Mouse (Mus musculus) E14TG2a.4 (cell line): Measurements from ENCODE around the gene Ccr4.

Experiments used
- H3K27me3 ChIP-seq: 2 replicates; pipeline ENCODE4 v1.6.1; 2014; ENCODE audit warnings: low read length, control low read depth; ENCODE audit not compliant: insufficient read depth
- H3K36me3 ChIP-seq: 2 replicates; pipeline ENCODE4 v1.6.1; 2014; ENCODE audit warnings: low read length, control low read depth; ENCODE audit not compliant: insufficient read depth
- H3K4me1 ChIP-seq: replicated peaks from 2 replicates; pipeline ENCODE4 v1.6.1; 2014; ENCODE audit warnings: low read depth, low read length, control low read depth
- H3K4me3 ChIP-seq: replicated peaks from 2 replicates; pipeline ENCODE4 v1.5.1; 2014; ENCODE audit warnings: mild to moderate bottlenecking, low read length
- H3K9me3 ChIP-seq: 2 replicates; pipeline ENCODE4 v1.6.1; 2014; ENCODE audit warnings: low read length, control low read depth
- CTCF ChIP-seq: conservative IDR thresholded peaks from 2 replicates; pipeline ENCODE4 v1.5.1; 2014; ENCODE audit warnings: low read length
- NANOG ChIP-seq: IDR thresholded peaks from 2 replicates; pipeline ENCODE4 v1.6.1; 2014; ENCODE audit warnings: borderline replicate concordance, low read length, mixed read lengths
- POU5F1 ChIP-seq: IDR thresholded peaks from 2 replicates; pipeline ENCODE4 v1.6.1; 2014; ENCODE audit warnings: low read length, borderline replicate concordance

Ccr4 gene

DNA sequence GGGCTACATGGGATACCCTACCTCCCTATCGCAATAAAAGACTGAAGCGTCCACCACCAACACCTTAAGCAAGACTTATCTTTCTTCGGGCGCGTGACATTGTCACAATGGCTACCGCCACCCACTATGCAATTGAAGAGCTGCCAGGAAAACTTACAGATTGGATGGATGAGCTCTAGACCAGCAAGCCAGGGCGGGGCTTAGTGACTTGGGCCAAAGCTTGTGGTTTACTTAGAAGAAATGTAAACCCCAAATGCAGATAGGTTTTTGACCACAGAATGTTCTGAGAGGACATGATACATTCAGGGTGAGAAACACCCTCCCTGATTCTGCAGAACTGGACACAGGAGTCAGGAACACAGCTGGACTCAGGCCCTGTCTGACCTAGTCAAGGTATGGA lies 3.6 kb downstream of the Ccr4 start:
- Histone ChIP-seq H3K4me3 (peak overlapping the region; percentile 24; the same call in 1 of the 2 replicates), H3K4me1 (peaks cover 73% of the 10 kb centered on the region), H3K27me3 (no peaks in the 10 kb centered on the region), H3K9me3 (no peaks in the 10 kb centered on the region), H3K36me3 (peaks cover 20% of the 10 kb centered on the region)
- TF ChIP-seq NANOG (no peak), POU5F1 (no peak), CTCF (no peak)

DNA sequence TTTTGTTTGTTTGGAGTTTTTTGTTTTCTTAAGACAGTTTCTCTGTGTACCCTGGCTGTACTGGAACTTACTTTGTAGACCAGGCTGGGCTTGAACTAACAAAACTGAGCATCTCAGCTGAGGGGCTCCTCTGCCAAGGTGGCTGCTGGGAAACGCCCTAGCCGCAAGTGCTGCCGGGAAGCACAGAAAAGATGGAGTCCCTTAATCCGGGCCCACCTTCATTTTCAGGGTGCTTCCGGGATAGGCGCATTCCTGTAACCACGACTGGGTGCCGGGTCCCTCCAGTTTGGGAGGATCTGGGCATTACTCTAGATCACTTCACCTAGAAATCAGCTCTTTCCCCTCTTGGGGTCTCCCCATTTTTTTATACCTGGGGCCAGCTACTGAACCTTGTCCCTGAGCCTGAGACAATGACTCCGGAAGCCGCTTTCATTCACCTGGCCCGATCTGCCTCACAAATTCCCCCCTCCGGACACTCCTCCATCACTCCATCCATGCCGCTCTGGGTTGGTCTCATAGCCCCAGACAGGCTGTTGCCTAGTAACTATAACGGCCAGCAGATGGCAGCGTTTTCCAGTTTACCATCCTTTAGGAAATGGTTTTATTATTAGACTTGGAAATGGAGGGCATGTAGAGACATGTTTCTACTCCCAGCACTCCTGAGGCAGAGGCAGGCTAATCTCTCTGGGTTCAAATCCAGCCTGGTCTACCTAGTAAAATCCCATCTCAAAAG lies 4.8 kb downstream of the Ccr4 start:
- H3K36me3 ChIP-seq: peaks cover 8% of the 10 kb centered on the region
- no peaks in the 10 kb centered on the region for H3K27me3 ChIP-seq
- TF ChIP-seq NANOG (no peak), CTCF (peak; percentile 68)
- peaks cover 71% of the 10 kb centered on the region for H3K4me1 ChIP-seq
- H3K9me3 ChIP-seq: no peaks in the 10 kb centered on the region
- H3K4me3 ChIP-seq: peak overlapping the region; percentile 60

DNA sequence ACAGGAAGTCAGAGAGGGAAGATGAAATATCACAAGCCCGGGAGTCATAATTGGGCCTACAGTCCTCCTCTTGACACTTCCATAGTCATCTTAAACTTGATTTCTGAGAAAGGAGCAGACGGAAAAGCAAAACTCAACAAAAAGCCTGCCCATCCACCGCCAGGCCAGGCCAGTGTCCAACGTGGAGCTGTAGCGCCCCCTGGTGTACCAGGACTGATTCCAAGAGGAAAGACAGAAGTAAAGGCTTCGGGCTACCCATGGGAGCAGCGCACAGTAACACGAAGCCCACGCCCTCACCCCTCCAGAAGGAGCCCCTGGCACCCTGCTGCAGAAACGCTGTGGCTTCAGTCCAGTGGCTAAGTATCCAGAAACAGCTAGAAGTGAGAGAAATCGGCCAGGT lies 6.5 kb downstream of the Ccr4 start:
- no peaks in the 10 kb centered on the region for H3K36me3 ChIP-seq
- H3K9me3 ChIP-seq: no peaks in the 10 kb centered on the region
- peak overlapping the region; percentile 57 for H3K4me3 ChIP-seq
- H3K27me3 ChIP-seq: no peaks in the 10 kb centered on the region
- H3K4me1 ChIP-seq: peaks cover 61% of the 10 kb centered on the region
- TF ChIP-seq POU5F1 (no peak), CTCF (peak; percentile 76)

DNA sequence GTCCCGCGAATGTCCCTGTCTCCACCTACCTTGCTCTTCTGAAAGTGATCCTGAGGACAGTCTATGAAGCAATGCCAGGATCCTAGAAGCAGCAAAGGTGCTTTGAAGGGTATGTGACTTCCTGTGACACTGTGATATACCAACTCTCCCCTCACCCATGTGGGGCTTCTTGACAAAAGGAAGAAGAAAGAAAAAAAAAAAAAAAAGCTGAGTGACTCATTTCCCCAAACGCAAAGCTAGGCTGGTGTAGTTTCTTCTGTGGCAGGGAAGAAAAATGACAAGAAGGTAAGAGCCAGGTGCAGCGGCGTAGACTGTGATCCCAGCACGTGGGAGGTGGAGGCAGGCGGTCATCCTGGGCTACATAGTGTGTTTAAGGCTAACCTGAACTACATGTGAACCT lies 8.2 kb downstream of the Ccr4 start:
- no peaks in the 10 kb centered on the region for H3K9me3 ChIP-seq
- H3K4me1 ChIP-seq: peaks cover 57% of the 10 kb centered on the region
- H3K27me3 ChIP-seq: no peaks in the 10 kb centered on the region
- no peak for TF ChIP-seq POU5F1
- no peak for TF ChIP-seq NANOG
- TF ChIP-seq CTCF: no peak
- H3K4me3 ChIP-seq: no peak overlapping the region
- no peaks in the 10 kb centered on the region for H3K36me3 ChIP-seq

DNA sequence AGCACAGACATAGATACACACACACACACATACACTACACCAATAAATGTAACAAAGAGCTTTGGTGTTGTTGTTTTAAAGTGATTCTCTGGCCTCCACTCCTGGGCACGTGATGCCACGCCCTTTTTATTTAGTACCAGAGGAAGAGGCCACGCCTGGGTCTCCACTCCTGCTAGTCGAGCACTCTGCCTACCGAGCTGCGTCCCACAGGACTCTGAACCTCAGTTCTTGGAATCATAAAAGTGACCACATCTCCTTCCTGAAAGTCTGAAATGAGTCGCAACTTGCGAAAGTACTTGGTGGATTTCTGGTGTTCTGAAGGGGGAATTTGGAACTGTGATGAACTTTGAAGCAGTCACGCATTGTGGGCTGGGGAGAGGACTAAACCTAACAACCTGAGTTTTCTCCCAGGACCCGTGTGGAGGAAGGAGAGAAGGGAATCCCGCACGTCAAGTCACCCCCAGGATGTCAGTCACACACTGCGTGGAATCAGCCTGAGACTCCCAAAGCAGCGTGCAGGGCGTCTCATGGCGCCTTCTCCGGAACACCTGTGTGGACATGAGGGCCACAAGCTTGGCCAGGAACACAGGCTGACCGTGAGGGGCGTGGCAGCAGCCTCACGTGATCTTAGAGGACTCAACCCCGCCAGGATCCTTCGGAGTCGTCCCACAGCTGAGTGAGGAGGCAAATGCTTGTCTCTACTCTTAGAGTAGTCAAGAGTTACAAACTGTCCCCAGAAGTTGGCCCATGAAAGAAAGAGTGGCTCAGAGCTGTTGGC lies 17.0 kb downstream of the Ccr4 start:
- Histone ChIP-seq H3K9me3 (no peaks in the 10 kb centered on the region), H3K27me3 (no peaks in the 10 kb centered on the region), H3K4me3 (peak overlapping the region; percentile 37; the same call in 1 of the 2 replicates), H3K4me1 (peaks cover 53% of the 10 kb centered on the region), H3K36me3 (no peaks in the 10 kb centered on the region)
- TF ChIP-seq POU5F1: no peak
- no peak for TF ChIP-seq CTCF
- TF ChIP-seq NANOG: no peak

DNA sequence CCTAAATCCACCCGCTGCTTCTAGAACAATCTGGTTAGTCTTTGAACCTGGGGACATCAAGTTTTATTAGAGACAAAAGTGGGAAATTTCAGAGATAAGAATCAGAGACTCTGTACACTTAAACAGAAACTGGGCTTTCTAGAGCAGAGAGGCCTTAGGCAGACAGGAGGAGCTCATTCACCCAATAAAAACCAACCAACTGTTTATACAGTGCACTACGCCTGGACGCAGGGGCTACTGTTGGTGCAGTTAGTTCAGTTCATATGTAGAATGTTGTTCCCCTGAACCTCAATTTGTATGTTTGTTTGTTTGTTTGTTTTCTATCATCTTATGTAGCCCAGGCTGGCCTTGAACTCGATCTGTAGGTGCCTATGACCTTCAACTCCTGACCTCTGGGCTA lies 17.9 kb downstream of the Ccr4 start:
- TF ChIP-seq CTCF (no peak), NANOG (no peak), POU5F1 (no peak)
- Histone ChIP-seq H3K9me3 (no peaks in the 10 kb centered on the region), H3K4me3 (no peak overlapping the region), H3K4me1 (peaks cover 45% of the 10 kb centered on the region), H3K36me3 (no peaks in the 10 kb centered on the region; the same call in 1 of the 2 replicates), H3K27me3 (no peaks in the 10 kb centered on the region)

DNA sequence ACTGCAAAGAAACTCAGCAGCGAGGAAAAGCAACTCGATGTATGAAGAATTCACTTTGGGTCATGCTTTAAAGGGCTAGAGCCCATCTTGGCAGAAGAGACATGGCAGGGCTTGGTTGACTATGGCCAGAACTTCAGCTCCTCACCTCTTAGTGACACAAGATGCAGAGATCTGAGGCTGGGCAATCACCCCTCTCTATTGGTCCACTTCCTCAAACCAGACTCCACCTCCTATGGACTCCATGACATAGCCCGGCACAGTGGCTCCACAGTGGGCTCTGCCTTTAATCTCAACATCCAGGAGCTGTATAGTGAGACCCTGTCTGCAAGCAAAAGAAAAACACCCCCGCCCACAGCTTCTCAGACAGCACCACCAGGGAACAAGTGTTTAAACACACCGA lies 19.9 kb downstream of the Ccr4 start:
- Histone ChIP-seq H3K4me3 (peak overlapping the region; percentile 50), H3K9me3 (no peaks in the 10 kb centered on the region), H3K36me3 (no peaks in the 10 kb centered on the region; the same call in 1 of the 2 replicates), H3K27me3 (no peaks in the 10 kb centered on the region), H3K4me1 (peaks cover 41% of the 10 kb centered on the region)
- TF ChIP-seq POU5F1 (no peak), CTCF (no peak), NANOG (no peak)

DNA sequence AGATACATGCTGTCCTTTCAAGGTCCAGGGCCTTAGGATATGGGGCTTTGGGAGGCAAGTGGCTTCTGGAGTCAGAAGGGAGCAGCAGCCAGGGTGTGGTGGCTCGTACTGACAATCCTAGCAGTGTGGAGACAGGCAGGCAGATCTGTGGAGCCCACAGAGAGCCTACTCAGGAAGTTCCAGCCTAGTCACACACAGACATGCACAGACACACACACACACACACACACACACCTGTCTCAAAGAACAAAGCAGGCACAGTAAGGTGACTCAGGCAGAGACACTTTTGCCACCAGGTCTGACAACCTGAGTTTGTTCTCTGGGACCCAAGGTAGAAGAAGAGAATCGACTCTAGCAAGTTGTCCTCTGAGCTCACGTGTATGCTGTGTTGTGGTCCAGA lies 23.8 kb downstream of the Ccr4 start:
- no peak overlapping the region for H3K4me3 ChIP-seq
- peaks cover 23% of the 10 kb centered on the region for H3K4me1 ChIP-seq
- no peak for TF ChIP-seq NANOG
- no peak for TF ChIP-seq POU5F1
- no peak for TF ChIP-seq CTCF
- H3K9me3 ChIP-seq: no peaks in the 10 kb centered on the region
- H3K27me3 ChIP-seq: no peaks in the 10 kb centered on the region
- H3K36me3 ChIP-seq: peaks cover 13% of the 10 kb centered on the region
